Mouse (Mus musculus): ENCODE measurements at regions not wholly inside any gene's neighbourhood (a gene's known extent, or its start where the extent isn't known, plus 50 kb on each side); places are given as distances from the start of the nearest gene placed in this dataset.

DNA sequence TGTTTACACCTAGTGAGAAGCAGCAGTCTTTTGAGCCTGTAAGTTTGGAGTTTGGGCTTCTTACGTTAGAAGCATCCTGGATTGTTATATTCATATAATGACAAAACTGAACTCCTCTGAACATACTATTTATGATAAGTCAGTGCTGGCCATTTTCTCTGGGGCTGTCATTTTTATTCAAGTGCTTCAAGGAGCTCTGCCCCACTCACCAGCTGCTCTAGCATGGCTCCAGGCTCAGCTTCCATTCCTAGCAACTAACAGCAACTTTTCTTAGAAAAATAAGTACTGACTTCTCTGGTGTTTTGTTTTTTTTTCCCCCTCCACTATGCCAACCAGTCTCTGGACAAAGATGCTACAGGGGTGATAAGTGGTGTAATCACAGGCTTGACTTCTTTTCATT is 182.3 kb upstream of the Nabp1 start:
- TF ChIP-seq CTCF (conservative IDR thresholded peaks at IDR 0.05; ENCODE audit: low read length) (no peak), NANOG (IDR thresholded peaks at IDR 0.05; ENCODE audit: borderline replicate concordance, low read length) (no peak)

All from E14TG2a.4 (cell line).